Mouse (Mus musculus): Measurements from ENCODE around the gene Hdac4. TPM values are rescaled to one million over a fixed set of nuclear protein-coding genes. Genes with fewer than 3 reads are reported as not detected.

Hdac4 gene
- total RNA-seq, 2 experiments from 2014 or later: 12.4 to 23.8 TPM

DNA sequence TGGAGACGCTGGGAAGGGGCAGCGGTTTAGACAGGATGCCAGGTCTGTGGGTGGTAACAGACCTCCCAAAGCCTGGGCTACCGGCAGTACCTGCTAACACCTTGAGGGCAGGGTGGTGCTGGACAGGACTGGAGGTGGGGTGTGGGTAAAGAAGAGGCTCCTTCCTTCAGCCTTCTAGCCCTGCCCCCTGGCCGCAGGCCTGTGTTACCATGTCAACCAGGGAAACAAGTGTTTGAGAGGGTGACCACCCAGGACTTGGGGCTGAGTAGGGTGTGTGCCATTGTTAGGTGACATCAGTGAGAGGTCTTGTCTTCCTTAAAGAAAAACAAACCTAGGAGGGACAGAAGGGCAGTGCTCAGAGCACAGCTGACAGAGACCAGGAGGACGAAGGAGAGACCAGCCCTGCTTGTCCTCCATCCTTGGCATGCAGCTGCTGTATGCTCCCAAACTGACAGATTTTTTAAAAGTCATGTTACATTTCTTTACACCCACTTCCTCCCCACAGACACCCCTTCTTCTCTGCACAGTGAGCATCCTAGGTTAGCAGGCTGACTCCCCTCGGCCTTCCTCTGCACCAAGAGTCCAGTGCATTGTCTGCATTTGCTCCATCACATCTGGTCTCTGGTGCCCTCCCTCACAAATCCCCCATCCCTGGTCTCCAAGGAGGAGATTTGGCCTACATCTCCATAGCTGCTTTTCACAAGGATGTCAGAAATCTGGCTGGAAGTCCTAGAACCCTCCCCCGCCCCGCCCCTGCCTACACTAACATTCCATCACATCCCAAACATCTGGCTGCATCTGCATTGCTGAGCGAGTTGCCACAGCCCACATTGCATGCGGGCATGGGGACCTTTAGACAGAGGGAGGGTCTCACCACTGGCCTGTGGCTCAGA lies 283.0 kb downstream of the Hdac4 start:
- ATAC-seq (replicated peaks; ENCODE audit: low FRiP score, low TSS enrichment, poor library complexity, severe bottlenecking): no peak

DNA sequence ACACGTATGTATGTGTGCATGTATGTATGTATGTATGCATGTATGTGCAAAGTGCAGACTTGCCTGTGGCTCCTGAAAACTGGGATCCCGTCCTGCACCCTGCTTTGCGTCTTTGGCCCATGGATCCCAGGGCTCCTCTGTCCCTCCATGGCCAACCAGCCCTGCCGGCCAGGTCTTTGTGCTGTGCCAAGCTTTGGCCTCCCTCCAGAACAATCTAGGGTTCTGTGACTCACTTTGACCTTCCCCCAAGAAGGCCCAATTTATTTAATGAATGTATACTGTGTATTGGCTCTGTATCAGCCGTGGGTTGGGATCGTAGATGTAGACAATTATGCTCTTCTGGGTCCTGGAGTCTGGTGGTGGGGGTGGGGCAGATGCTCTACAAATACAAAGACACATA lies 290.2 kb downstream of the Hdac4 start:
- ATAC-seq (replicated peaks; ENCODE audit: low FRiP score, low TSS enrichment, poor library complexity, severe bottlenecking): no peak

DNA sequence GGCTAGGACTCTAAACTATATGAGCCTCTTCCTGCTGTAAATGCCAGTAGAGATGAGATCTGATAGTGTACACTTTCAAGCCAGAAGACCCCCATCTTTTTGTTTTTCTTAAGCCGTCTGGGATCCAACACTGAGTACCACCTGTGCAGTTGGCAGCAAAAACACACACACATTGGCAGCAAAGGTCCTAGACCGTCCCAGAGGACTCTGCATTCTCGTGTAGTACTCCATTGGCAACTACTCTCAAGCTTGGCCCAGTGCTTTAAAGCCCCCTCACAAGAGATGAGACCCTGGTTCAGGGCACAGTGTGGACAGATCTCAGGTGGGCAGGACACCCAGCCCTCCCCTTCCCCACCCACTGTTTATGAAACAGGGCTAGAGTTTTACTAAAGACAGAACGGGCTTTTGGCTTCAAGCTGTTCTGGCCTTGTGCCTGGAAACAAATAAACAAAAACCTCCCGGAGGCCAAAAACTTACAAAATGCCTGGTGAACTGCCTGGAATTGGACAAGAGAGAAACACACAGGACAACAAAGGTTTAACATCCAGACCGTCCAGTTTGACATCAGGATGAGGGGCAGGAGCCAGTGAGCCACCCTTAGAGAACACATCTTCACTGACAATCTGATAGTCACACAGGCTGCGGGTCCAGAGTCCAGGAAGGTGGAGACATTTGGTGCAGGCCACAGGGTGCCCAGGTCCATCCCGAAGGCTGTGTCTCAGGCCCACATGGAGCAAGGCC lies 292.1 kb downstream of the Hdac4 start:
- ATAC-seq (replicated peaks; ENCODE audit: low FRiP score, low TSS enrichment, poor library complexity, severe bottlenecking): no peak

DNA sequence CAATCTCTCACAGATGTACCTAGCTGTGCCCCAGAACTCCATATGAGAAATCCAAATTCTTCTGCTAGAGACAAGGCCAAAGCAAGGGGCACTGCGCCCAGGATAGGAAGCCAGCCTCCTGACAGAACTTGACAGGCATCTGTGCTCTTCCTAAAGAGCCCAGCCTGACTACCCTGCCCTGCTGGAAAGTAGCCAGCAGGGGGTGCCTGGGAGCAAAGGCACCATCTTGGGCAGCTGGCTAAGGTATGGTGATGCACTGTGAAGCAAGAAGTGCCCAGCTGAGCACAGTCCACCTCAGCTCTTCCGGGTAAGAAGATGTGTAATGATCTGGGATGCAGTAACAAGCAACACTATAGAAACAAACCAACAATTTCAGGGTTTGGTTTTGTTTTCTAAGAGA lies 298.4 kb downstream of the Hdac4 start:
- no peak for ATAC-seq (replicated peaks; ENCODE audit: low FRiP score, low TSS enrichment, poor library complexity, severe bottlenecking)

DNA sequence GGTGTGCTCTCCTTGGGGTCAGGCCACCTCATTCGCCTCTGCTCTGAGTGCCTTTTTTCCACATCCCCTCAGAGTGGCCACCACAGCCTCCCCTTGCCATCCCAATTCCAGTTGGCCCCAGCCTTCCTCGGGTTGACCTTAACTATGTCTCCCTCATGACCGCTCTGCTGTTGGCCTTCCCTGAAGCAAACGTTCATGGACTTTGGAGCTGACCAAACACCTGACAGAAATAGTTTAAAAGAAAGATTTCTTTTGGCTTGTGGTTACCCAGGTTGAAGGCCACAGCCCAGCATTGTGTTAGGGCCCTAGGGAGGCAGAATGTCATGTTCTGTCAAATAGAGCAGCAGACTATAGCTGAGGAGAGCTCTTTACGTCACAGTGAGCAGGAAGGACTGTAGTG lies 301.2 kb downstream of the Hdac4 start:
- ATAC-seq (replicated peaks; ENCODE audit: low FRiP score, low TSS enrichment, poor library complexity, severe bottlenecking): no peak

DNA sequence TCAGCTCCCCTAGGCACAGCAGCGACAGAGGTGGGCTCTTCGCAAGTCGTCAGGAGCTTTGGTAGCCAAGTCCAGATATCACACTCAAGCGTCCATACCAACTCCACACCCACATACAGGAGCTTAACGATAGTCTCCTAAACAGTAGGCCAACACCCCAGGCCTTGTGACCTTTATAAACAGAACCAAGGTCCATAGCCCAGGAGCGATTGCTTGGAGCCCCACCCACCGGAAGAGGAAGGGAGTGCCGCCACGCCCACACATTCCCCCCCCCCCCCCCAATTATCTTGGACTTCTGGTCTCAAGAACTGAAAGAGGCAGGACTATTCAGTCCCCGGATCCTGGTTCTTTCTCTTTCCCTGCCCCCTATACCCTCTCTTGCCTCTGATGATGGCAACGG lies 301.9 kb downstream of the Hdac4 start:
- no peak for ATAC-seq (replicated peaks; ENCODE audit: low FRiP score, low TSS enrichment, poor library complexity, severe bottlenecking)

DNA sequence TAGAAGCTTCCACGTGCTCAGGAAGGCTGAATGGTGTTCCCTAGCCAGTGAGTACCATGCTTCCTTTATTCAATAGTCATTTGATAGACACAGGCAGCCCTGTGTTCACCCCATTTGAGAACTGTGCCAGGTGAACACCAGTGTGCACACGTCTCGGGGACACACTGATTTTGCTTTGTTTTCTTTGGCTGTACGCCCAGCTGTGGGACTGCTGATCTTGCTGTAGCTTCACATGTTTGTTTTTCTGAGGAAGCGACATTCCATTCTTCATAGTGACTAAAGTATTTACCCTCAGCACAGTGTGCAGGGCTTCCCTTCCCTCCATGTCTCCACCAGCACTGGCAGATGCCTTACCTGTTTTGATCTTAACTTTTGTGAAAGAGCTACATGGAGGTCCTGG lies 312.4 kb downstream of the Hdac4 start:
- ATAC-seq (replicated peaks; ENCODE audit: low FRiP score, low TSS enrichment, poor library complexity, severe bottlenecking): no peak

DNA sequence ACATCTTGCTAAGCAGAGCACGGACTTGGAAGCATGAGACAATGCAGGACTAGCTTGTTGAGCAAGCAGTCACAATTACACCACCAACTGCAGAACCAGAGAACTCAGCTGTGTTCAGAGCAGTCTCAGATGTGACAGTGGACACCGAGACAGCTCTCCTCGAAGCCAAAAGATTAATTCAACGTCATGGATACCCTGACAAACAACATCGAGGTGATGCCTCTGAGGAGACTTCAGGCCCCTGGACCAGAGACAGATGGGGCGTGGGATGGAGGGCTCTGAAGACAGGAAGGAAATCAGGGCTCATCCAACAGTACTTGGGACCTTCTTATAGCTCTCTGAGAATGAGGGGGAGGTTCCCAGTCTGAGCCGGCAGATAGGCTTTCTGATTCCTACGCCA lies 314.6 kb downstream of the Hdac4 start:
- no peak for ATAC-seq (replicated peaks; ENCODE audit: low FRiP score, low TSS enrichment, poor library complexity, severe bottlenecking)

DNA sequence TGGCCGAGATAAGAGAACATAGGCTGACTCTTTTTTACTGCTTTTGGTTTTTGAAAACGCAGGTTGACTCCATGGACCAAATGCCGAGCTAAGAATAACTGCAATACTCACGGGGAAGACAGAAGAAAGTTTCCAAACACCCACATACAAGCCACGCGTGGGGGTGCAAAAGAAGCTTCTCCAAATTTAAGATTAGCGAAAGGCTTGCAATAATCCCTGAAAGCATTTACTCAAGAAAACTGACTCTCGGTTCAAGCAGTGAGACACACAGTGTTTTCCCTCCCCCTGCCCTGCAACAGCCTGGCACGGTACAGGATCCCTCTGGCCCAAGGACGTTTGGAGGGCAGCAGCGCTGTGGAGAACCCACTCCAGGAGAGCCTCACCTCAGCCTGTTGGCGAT lies 315.3 kb downstream of the Hdac4 start:
- no peak for ATAC-seq (replicated peaks; ENCODE audit: low FRiP score, low TSS enrichment, poor library complexity, severe bottlenecking)
